Mouse (Mus musculus): ENCODE data around the gene Syt2. TPM values are rescaled to one million over a fixed set of nuclear protein-coding genes. Genes with fewer than 3 reads are reported as not detected.

Gene Syt2
- polyA plus RNA-seq, 1 experiment from 2014 or later = 0.34 TPM

- Histone ChIP-seq H3K9me3 (replicated peaks) (no peaks in the 10 kb centered on the region), H3K4me2 (no peak overlapping the region), H3K4me1 (replicated peaks) (0 out of 2 replicates have a peak, but pooled peaks cover 5% of the 10 kb centered on the region), H3K36me3 (peaks cover 48% of the 10 kb centered on the region), H3K4me3 (no peak overlapping the region), H3K27me3 (no peaks in the 10 kb centered on the region), H3K9ac (no peak overlapping the region), H3K27ac (no peak overlapping the region)
- 74% methylated on average over 7 of the region's 7 CpGs for WGBS
- ATAC-seq (replicated peaks; ENCODE audit: insufficient number of reproducible peaks, insufficient read depth, low FRiP score, low read depth) = no peak
Observed at GRCm38 (mm10) chr1:134634296-134634695, 12.2 kb upstream of the Syt2 start.

GRCm38 (mm10) chr1:134636245-134636644 lies 10.2 kb upstream of the Syt2 start:
- H3K27me3 ChIP-seq = 0 out of 2 replicates have a peak, but pooled peaks cover 6% of the 10 kb centered on the region
- H3K27ac ChIP-seq = no peak overlapping the region
- H3K4me3 ChIP-seq = no peak overlapping the region
- no peak overlapping the region for H3K4me2 ChIP-seq
- H3K4me1 ChIP-seq (replicated peaks) = 0 out of 2 replicates have a peak, but pooled peaks cover 5% of the 10 kb centered on the region
- WGBS = 77% methylated on average over 3 of the region's 3 CpGs
- H3K9ac ChIP-seq = no peak overlapping the region
- no peak for ATAC-seq (replicated peaks; ENCODE audit: insufficient number of reproducible peaks, insufficient read depth, low FRiP score, low read depth)
- peaks cover 28% of the 10 kb centered on the region for H3K36me3 ChIP-seq
- no peaks in the 10 kb centered on the region for H3K9me3 ChIP-seq (replicated peaks)

- Histone ChIP-seq H3K9ac (no peak overlapping the region), H3K4me2 (no peak overlapping the region), H3K9me3 (replicated peaks) (no peaks in the 10 kb centered on the region), H3K4me3 (no peak overlapping the region), H3K36me3 (peaks cover 24% of the 10 kb centered on the region), H3K4me1 (replicated peaks) (0 out of 2 replicates have a peak, but pooled peaks cover 5% of the 10 kb centered on the region), H3K27ac (no peak overlapping the region), H3K27me3 (peaks cover 9% of the 10 kb centered on the region)
- no peak for ATAC-seq (replicated peaks; ENCODE audit: insufficient number of reproducible peaks, insufficient read depth, low FRiP score, low read depth)
- WGBS = 10% methylated on average over 3 of the region's 3 CpGs
Observed at GRCm38 (mm10) chr1:134636684-134637083, 9.8 kb upstream of the Syt2 start.

- Histone ChIP-seq H3K9ac (no peak overlapping the region), H3K36me3 (peaks cover 11% of the 10 kb centered on the region), H3K4me2 (no peak overlapping the region), H3K4me1 (replicated peaks) (0 out of 2 replicates have a peak, but pooled peaks cover 5% of the 10 kb centered on the region), H3K4me3 (no peak overlapping the region), H3K27ac (no peak overlapping the region), H3K9me3 (replicated peaks) (no peaks in the 10 kb centered on the region), H3K27me3 (peaks cover 22% of the 10 kb centered on the region)
- 26% methylated on average over 3 of the region's 3 CpGs for WGBS
- ATAC-seq (replicated peaks; ENCODE audit: insufficient number of reproducible peaks, insufficient read depth, low FRiP score, low read depth) = no peak
Observed at GRCm38 (mm10) chr1:134638041-134638440, 8.4 kb upstream of the Syt2 start.

GRCm38 (mm10) chr1:134638522-134638921 lies 8.0 kb upstream of the Syt2 start:
- Histone ChIP-seq H3K4me1 (replicated peaks) (0 out of 2 replicates have a peak, but pooled peaks cover 5% of the 10 kb centered on the region), H3K4me2 (no peak overlapping the region), H3K36me3 (peaks cover 6% of the 10 kb centered on the region), H3K9ac (no peak overlapping the region), H3K27me3 (peaks cover 26% of the 10 kb centered on the region), H3K27ac (no peak overlapping the region), H3K9me3 (replicated peaks) (no peaks in the 10 kb centered on the region), H3K4me3 (no peak overlapping the region)
- WGBS = 29% methylated on average over 7 of the region's 7 CpGs
- ATAC-seq (replicated peaks; ENCODE audit: insufficient number of reproducible peaks, insufficient read depth, low FRiP score, low read depth) = no peak

- peaks cover 36% of the 10 kb centered on the region for H3K27me3 ChIP-seq
- no peak for ATAC-seq (replicated peaks; ENCODE audit: insufficient number of reproducible peaks, insufficient read depth, low FRiP score, low read depth)
- H3K9me3 ChIP-seq (replicated peaks) = no peaks in the 10 kb centered on the region
- no peak overlapping the region for H3K4me3 ChIP-seq
- no peak overlapping the region for H3K27ac ChIP-seq
- 64% methylated on average over 6 of the region's 6 CpGs for WGBS
- H3K4me2 ChIP-seq = no peak overlapping the region
- no peaks in the 10 kb centered on the region for H3K36me3 ChIP-seq
- H3K9ac ChIP-seq = no peak overlapping the region
- H3K4me1 ChIP-seq (replicated peaks) = 0 out of 2 replicates have a peak, but pooled peaks cover 5% of the 10 kb centered on the region
Observed at GRCm38 (mm10) chr1:134639460-134639859, 7.0 kb upstream of the Syt2 start.

- WGBS = 20% methylated on average over 3 of the region's 3 CpGs
- Histone ChIP-seq H3K36me3 (no peaks in the 10 kb centered on the region), H3K4me3 (no peak overlapping the region), H3K9me3 (replicated peaks) (no peaks in the 10 kb centered on the region), H3K9ac (no peak overlapping the region), H3K4me2 (no peak overlapping the region), H3K27me3 (peaks cover 56% of the 10 kb centered on the region), H3K27ac (no peak overlapping the region), H3K4me1 (replicated peaks) (peaks cover 13% of the 10 kb centered on the region)
- ATAC-seq (replicated peaks; ENCODE audit: insufficient number of reproducible peaks, insufficient read depth, low FRiP score, low read depth) = no peak
Observed at GRCm38 (mm10) chr1:134641507-134641906, 5.0 kb upstream of the Syt2 start.

GRCm38 (mm10) chr1:134643702-134644101 lies 2.8 kb upstream of the Syt2 start:
- 49% methylated on average over 6 of the region's 6 CpGs for WGBS
- H3K9ac ChIP-seq = no peak overlapping the region
- H3K4me3 ChIP-seq = no peak overlapping the region
- peaks cover 78% of the 10 kb centered on the region for H3K27me3 ChIP-seq
- ATAC-seq (replicated peaks; ENCODE audit: insufficient number of reproducible peaks, insufficient read depth, low FRiP score, low read depth) = no peak
- H3K9me3 ChIP-seq (replicated peaks) = no peaks in the 10 kb centered on the region
- H3K4me2 ChIP-seq = no peak overlapping the region
- no peaks in the 10 kb centered on the region for H3K36me3 ChIP-seq
- H3K4me1 ChIP-seq (replicated peaks) = peaks cover 20% of the 10 kb centered on the region
- no peak overlapping the region for H3K27ac ChIP-seq

- Histone ChIP-seq H3K4me2 (peak overlapping the region; percentile 95), H3K4me3 (peak overlapping the region; percentile 57), H3K4me1 (replicated peaks) (peaks cover 20% of the 10 kb centered on the region), H3K9me3 (replicated peaks) (no peaks in the 10 kb centered on the region), H3K36me3 (no peaks in the 10 kb centered on the region), H3K27ac (no peak overlapping the region), H3K27me3 (peaks cover 89% of the 10 kb centered on the region), H3K9ac (no peak overlapping the region)
- no peak for ATAC-seq (replicated peaks; ENCODE audit: insufficient number of reproducible peaks, insufficient read depth, low FRiP score, low read depth)
- 15% methylated on average over 16 of the region's 16 CpGs for WGBS
Observed at GRCm38 (mm10) chr1:134645408-134646200, 873 bp upstream of the Syt2 start.

- 1% methylated on average over 28 of the region's 28 CpGs for WGBS
- peak overlapping the region; percentile 95 for H3K4me2 ChIP-seq
- no peak for ATAC-seq (replicated peaks; ENCODE audit: insufficient number of reproducible peaks, insufficient read depth, low FRiP score, low read depth)
- H3K4me1 ChIP-seq (replicated peaks) = peaks cover 26% of the 10 kb centered on the region
- peaks cover 94% of the 10 kb centered on the region for H3K27me3 ChIP-seq
- peak overlapping the region; percentile 41 for H3K9ac ChIP-seq
- H3K9me3 ChIP-seq (replicated peaks) = no peaks in the 10 kb centered on the region
- peak overlapping the region; percentile 57 for H3K4me3 ChIP-seq
- no peaks in the 10 kb centered on the region for H3K36me3 ChIP-seq
- H3K27ac ChIP-seq = no peak overlapping the region
Observed at GRCm38 (mm10) chr1:134646963-134647282, 446 bp downstream of the Syt2 start.

GRCm38 (mm10) chr1:134647591-134647990 lies 1.1 kb downstream of the Syt2 start:
- no peaks in the 10 kb centered on the region for H3K9me3 ChIP-seq (replicated peaks)
- H3K4me2 ChIP-seq = 0 out of 2 replicates have a peak overlapping the region, but pooled peaks have one; percentile 95
- H3K9ac ChIP-seq = no peak overlapping the region
- H3K4me1 ChIP-seq (replicated peaks) = peaks cover 29% of the 10 kb centered on the region
- ATAC-seq (replicated peaks; ENCODE audit: insufficient number of reproducible peaks, insufficient read depth, low FRiP score, low read depth) = no peak
- WGBS = 36% methylated on average over 7 of the region's 7 CpGs
- peaks cover 93% of the 10 kb centered on the region for H3K27me3 ChIP-seq
- H3K4me3 ChIP-seq = 0 out of 2 replicates have a peak overlapping the region, but pooled peaks have one; percentile 57
- no peaks in the 10 kb centered on the region for H3K36me3 ChIP-seq
- H3K27ac ChIP-seq = no peak overlapping the region

GRCm38 (mm10) chr1:134650816-134651215 lies 4.3 kb downstream of the Syt2 start:
- WGBS = 78% methylated on average over 5 of the region's 5 CpGs
- Histone ChIP-seq H3K4me2 (no peak overlapping the region), H3K27me3 (peaks cover 76% of the 10 kb centered on the region), H3K9ac (no peak overlapping the region), H3K4me3 (no peak overlapping the region), H3K27ac (no peak overlapping the region), H3K4me1 (replicated peaks) (peaks cover 23% of the 10 kb centered on the region), H3K9me3 (replicated peaks) (no peaks in the 10 kb centered on the region), H3K36me3 (no peaks in the 10 kb centered on the region)
- no peak for ATAC-seq (replicated peaks; ENCODE audit: insufficient number of reproducible peaks, insufficient read depth, low FRiP score, low read depth)

All from heart, embryonic 15.5 days (tissue).